Mouse (Mus musculus) intestine, embryonic 14.5 days (tissue): Measurements from ENCODE around the gene Farsa. TPM values are rescaled to one million over a fixed set of nuclear protein-coding genes. Genes with fewer than 3 reads are reported as not detected.
"Not testable (repeated sequence)": the region's sequence is repeated elsewhere in the genome, so short reads cannot be mapped to it uniquely, and the experiment has no call there.

Experiments used
- ATAC-seq: fragments of 200-750 bp; cut with Nextera tagmentation; replicated peaks from 2 replicates; pipeline ENCODE4 v1.8.0; 2017; ENCODE audit warnings: low read depth, moderate number of reproducible peaks, moderate TSS enrichment, moderate library complexity; ENCODE audit not compliant: low FRiP score, low TSS enrichment
- DNase-seq: peaks from one replicate; pipeline ENCODE4 v3.0.0-alpha.2; 2018; ENCODE audit warnings: low spot score
- H3K27ac ChIP-seq: fragments of 300-500 bp; sonication (generic); 2 replicates; pipeline ENCODE4 v1.5.1; 2014; ENCODE audit warnings: low read depth, mild to moderate bottlenecking, control low read depth
- H3K27me3 ChIP-seq: fragments of 300-500 bp; sonication (generic); replicated peaks from 2 replicates; pipeline ENCODE4 v1.6.1; 2014; ENCODE audit warnings: low read length, control low read depth; ENCODE audit not compliant: control insufficient read depth, insufficient read depth
- H3K36me3 ChIP-seq: fragments of 300-500 bp; sonication (generic); 2 replicates; pipeline ENCODE4 v1.6.1; 2014; ENCODE audit warnings: low read length, control low read depth; ENCODE audit not compliant: control insufficient read depth, insufficient read depth
- H3K4me1 ChIP-seq: fragments of 300-500 bp; sonication (generic); replicated peaks from 2 replicates; pipeline ENCODE4 v1.6.1; 2014; ENCODE audit warnings: low read length, control low read depth, mixed read lengths; ENCODE audit not compliant: control insufficient read depth, insufficient read depth
- H3K4me2 ChIP-seq: fragments of 300-500 bp; sonication (generic); 2 replicates; pipeline ENCODE4 v1.6.1; 2014; ENCODE audit warnings: low read length
- H3K4me3 ChIP-seq: fragments of 300-500 bp; sonication (generic); 2 replicates; pipeline ENCODE4 v1.5.1; 2014; ENCODE audit warnings: low read depth, low read length, control low read depth, mixed read lengths
- H3K9ac ChIP-seq: fragments of 300-500 bp; sonication (generic); 2 replicates; pipeline ENCODE4 v1.6.1; 2014; ENCODE audit warnings: mild to moderate bottlenecking, low read length
- H3K9me3 ChIP-seq: fragments of 300-500 bp; sonication (generic); 2 replicates; pipeline ENCODE4 v1.6.1; 2016; ENCODE audit warnings: low read length, control low read depth; ENCODE audit not compliant: control insufficient read depth
- WGBS: fragments of 180-500 bp; shearing (Covaris S2); extraction: QIAGEN DNeasy Blood & Tissue Kit; methylation state at CpG from one replicate; pipeline ENCODE4 v1.1.7; 2014; 5-methylcytosine and 5-hydroxymethylcytosine counted together
- polyA plus RNA-seq: library from polyadenylated mRNA; unstranded; fragments of >200 nt; fragmentation: Nextera tagmentation; extraction: Ambion mirVana; gene quantifications from 2 replicates; pipeline ENCODE4 v1.2.1, GENCODE M21; 2014

The Farsa gene
- polyA plus RNA-seq, 1 experiment from 2014 or later = 89.0 TPM

DNA sequence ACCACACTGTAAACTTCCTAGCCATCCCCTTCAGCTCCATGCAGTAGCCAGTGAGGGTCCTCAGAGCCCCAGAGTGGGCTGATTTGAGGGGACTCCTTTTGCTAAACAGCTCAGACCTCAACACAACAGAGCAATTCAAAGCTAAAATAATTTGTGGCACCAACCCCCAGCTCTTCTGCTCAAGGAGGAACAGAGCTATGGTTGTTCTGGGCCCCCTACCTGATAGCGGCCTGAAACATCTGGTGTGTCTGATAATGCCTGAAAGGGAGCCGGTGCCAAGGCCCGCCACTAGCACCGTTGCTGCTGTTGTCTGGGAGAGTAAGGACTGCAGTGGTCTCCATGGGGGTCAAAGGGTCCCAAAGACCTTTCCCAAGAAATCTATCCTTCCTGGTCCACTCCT lies 44.3 kb downstream of the Farsa start:
- ATAC-seq (no peak), DNase-seq (no peak)
- Histone ChIP-seq H3K27ac (no peak overlapping the region), H3K9ac (no peak overlapping the region), H3K4me1 (0 out of 2 replicates have a peak, but pooled peaks cover 4% of the 10 kb centered on the region), H3K4me2 (no peak overlapping the region), H3K4me3 (no peak overlapping the region), H3K27me3 (no peaks in the 10 kb centered on the region), H3K36me3 (no peaks in the 10 kb centered on the region), H3K9me3 (no peaks in the 10 kb centered on the region)
- 68% methylated on average over 4 of the region's 4 CpGs for WGBS

- peak within 1 kb of the TSS; percentile 62 for H3K4me3 ChIP-seq
- no peaks in the 10 kb centered on the region for H3K27me3 ChIP-seq
- peak within 1 kb of the TSS; percentile 81 for H3K9ac ChIP-seq
- H3K36me3 ChIP-seq = no peaks in the 10 kb centered on the region
- H3K4me2 ChIP-seq = peak within 1 kb of the TSS; percentile 99
- H3K4me1 ChIP-seq = 0 out of 2 replicates have a peak, but pooled peaks cover 4% of the 10 kb centered on the region
- DNase-seq = no peak
- H3K27ac ChIP-seq = peak within 1 kb of the TSS; percentile 73
- H3K9me3 ChIP-seq = no peaks in the 10 kb centered on the region
- ATAC-seq = no peak
- WGBS = 67% methylated on average over 3 of the region's 3 CpGs
Observed at GRCm38 (mm10) chr8:84901752-84902151, 45.0 kb downstream of the Farsa start, which contains the start of gene Klf1. TSS of gene Klf1 (plus strand) at chr8:84901928.

DNA sequence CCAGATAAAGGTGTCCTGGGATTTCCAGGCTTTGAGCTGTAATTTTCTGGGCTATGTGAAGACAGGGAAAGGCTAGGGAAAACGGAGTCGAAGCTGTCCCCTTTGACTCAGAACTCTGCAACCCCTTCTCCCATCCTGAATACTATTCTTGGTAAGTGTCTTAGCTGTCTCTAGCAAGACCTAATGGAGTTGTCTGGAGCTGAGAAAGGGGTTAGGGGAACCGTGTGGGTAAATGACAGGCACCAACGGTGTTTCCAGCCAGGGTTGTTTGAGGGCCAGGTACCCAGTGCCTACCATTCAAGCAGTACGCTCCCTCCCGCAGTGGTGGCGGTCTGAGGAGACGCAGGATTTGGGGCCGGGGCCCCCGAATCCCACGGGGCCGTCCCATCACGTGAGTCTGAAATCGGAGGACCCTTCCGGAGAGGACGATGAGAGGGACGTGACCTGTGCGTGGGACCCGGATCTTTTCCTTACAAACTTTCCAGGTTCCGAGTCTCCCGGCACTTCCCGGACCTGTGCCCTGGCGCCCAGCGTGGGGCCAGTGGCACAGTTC lies 45.7 kb downstream of the Farsa start:
- Histone ChIP-seq H3K27ac (peak overlapping the region; percentile 73), H3K4me2 (peak overlapping the region; percentile 99), H3K4me3 (peak overlapping the region; percentile 62), H3K27me3 (no peaks in the 10 kb centered on the region), H3K4me1 (0 out of 2 replicates have a peak, but pooled peaks cover 4% of the 10 kb centered on the region), H3K9me3 (no peaks in the 10 kb centered on the region), H3K9ac (peak overlapping the region; percentile 81), H3K36me3 (no peaks in the 10 kb centered on the region)
- WGBS = 3% methylated on average over 24 of the region's 24 CpGs
- DNase-seq = peak; percentile 56
- peak; percentile 41 for ATAC-seq

GRCm38 (mm10) chr8:84902920-84903661 lies 46.3 kb downstream of the Farsa start:
- DNase-seq = peak; percentile 94

GRCm38 (mm10) chr8:84904351-84904750 lies 47.6 kb downstream of the Farsa start:
- Histone ChIP-seq H3K27me3 (0 out of 2 replicates have a peak, but pooled peaks cover 2% of the 10 kb centered on the region), H3K27ac (no peak overlapping the region), H3K4me3 (no peak overlapping the region), H3K4me2 (no peak overlapping the region), H3K9ac (no peak overlapping the region), H3K36me3 (no peaks in the 10 kb centered on the region), H3K9me3 (no peaks in the 10 kb centered on the region), H3K4me1 (peaks cover 9% of the 10 kb centered on the region; the same call in 1 of the 2 replicates)
- DNase-seq (no peak), ATAC-seq (no peak)
- 92% methylated on average over 7 of the region's 7 CpGs for WGBS

More at GRCm38 (mm10) chr8:84902920-84903661, 46.3 kb downstream of the Farsa start:
- H3K9ac ChIP-seq = peak overlapping the region; percentile 81
- H3K27me3 ChIP-seq = no peaks in the 10 kb centered on the region
- no peaks in the 10 kb centered on the region for H3K9me3 ChIP-seq
- H3K27ac ChIP-seq = peak overlapping the region; percentile 73
- peak overlapping the region; percentile 62 for H3K4me3 ChIP-seq
- 0 out of 2 replicates have a peak, but pooled peaks cover 4% of the 10 kb centered on the region for H3K4me1 ChIP-seq
- H3K36me3 ChIP-seq = no peaks in the 10 kb centered on the region
- peak; percentile 89 for ATAC-seq
- peak overlapping the region; percentile 99 for H3K4me2 ChIP-seq
- WGBS = under 1% methylated on average over 68 of the region's 68 CpGs

DNA sequence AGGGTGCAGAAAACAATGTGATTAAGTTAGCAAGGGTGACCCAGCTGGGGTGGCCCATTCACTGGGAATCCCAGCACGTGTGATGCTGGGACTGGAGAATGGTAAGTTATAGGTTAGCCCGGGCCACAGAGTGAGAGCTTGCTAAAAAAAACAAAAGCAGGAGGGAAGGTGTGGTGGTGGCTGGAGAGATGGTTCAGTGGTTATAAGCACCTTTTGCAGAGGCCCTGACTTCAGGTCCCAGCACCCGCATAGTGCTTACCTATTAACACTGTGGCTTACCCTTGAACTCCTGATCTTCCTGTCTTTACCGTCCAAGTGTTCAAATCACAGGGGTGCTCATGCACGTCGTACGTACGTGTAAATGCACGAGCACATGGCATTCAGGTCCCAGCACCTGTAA lies 50.2 kb downstream of the Farsa start:
- Histone ChIP-seq H3K9me3 (no peaks in the 10 kb centered on the region), H3K9ac (no peak overlapping the region), H3K36me3 (no peaks in the 10 kb centered on the region), H3K4me3 (no peak overlapping the region), H3K27ac (no peak overlapping the region), H3K4me1 (peaks cover 9% of the 10 kb centered on the region; the same call in 1 of the 2 replicates), H3K4me2 (no peak overlapping the region), H3K27me3 (peaks cover 28% of the 10 kb centered on the region)
- DNase-seq = no peak
- no peak for ATAC-seq
- 92% methylated on average over 9 of the region's 9 CpGs for whole genome bisulfite sequencing

DNA sequence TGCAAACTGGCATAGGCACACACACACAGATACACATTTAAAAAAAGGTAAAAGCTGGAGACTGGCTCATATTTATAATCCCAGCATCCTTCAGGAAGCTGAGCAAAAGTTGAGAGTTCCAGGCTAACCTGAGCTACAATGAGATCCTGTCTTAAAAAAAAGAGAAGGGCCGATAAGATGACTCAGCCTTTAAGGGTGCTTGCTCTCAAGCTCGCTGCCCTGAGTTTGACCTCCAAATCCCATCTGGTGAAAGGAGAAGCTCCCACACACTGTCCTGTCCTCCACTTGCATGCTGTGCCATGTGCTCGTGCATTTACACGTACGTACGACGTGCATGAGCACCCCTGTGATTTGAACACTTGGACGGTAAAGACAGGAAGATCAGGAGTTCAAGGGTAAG lies 50.7 kb downstream of the Farsa start:
- 79% methylated on average over 8 of the region's 8 CpGs for WGBS
- H3K27me3 ChIP-seq = peaks cover 33% of the 10 kb centered on the region
- no peak overlapping the region for H3K9ac ChIP-seq
- no peaks in the 10 kb centered on the region for H3K36me3 ChIP-seq
- no peak overlapping the region for H3K4me2 ChIP-seq
- H3K4me3 ChIP-seq = no peak overlapping the region
- no peaks in the 10 kb centered on the region for H3K9me3 ChIP-seq
- peaks cover 7% of the 10 kb centered on the region; the same call in 1 of the 2 replicates for H3K4me1 ChIP-seq
- no peak for ATAC-seq
- no peak for DNase-seq
- H3K27ac ChIP-seq = no peak overlapping the region

DNA sequence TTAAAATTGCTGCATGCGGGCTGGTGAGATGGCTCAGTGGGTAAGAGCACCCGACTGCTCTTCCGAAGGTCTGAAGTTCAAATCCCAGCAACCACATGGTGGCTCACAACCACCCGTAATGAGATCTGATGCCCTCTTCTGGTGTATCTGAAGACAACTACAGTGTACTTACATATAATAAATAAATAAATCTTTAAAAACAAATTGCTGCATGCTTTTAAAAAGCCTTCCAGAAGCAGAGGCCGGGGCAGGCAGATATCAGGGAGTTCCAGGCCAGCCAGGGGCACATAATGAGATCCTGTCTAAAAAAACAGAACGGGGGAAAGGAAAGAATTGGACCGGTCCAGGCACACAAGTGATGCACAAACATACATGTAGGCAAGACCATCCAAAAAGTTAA lies 51.2 kb downstream of the Farsa start:
- 26% methylated on average over 6 of the region's 7 CpGs for WGBS
- H3K36me3 ChIP-seq, H3K4me1 ChIP-seq, ATAC-seq, H3K27ac ChIP-seq, DNase-seq, H3K9me3 ChIP-seq: not testable (repeated sequence)
- Histone ChIP-seq H3K27me3 (peaks cover 37% of the 10 kb centered on the region), H3K4me2 (peak overlapping the region; percentile 85), H3K9ac (0 out of 2 replicates have a peak overlapping the region, but pooled peaks have one; percentile 20), H3K4me3 (peak overlapping the region; percentile 56)
